Mouse (Mus musculus) cerebellum, adult 2 months (tissue): ENCODE results near the gene Osgin1.

Experiments used
- CTCF ChIP-seq: fragments of 200-500 bp; IDR thresholded peaks from 2 replicates; pipeline ENCODE4 v1.5.1; 2011; ENCODE audit warnings: low read depth, mild to moderate bottlenecking, control low read depth, low read length, moderate library complexity, borderline replicate concordance; ENCODE audit not compliant: insufficient read depth
- POLR2A ChIP-seq: fragments of 200-500 bp; IDR thresholded peaks from 2 replicates; pipeline ENCODE4 v1.6.1; 2011; ENCODE audit warnings: low read length, control low read depth, borderline replicate concordance; ENCODE audit not compliant: insufficient read depth

DNA sequence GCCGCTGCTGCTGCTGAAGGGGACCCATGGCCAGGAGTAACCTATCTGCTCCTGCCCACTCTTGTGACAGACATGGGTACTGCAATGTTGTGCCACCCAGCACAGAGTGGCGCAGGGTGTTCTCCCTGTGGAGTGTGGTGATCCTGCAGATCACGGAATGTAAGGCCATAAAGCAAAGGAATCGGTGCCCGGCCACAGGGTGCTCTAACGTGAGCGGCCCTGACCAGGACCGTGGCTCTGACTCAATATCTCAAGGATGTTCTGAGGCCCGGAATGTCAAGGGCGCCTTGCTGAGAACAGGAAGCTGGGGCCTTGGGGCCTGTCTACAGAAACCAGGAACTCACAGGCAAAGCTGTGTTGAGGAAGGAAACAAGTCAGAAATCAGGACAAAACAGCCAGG, 8.4 kb upstream of the Osgin1 start:
- no peak for TF ChIP-seq CTCF
- TF ChIP-seq POLR2A = no peak
